Mouse (Mus musculus) bone marrow, adult 2 months (tissue): ENCODE results near the gene Btbd8.

ENCODE experiments used
- CTCF ChIP-seq: fragments of 200-500 bp; IDR thresholded peaks from 2 replicates; pipeline ENCODE4 v1.5.1; 2011; ENCODE audit warnings: low read length, control low read depth; ENCODE audit not compliant: control insufficient read depth, insufficient read depth
- POLR2A ChIP-seq: fragments of 200-500 bp; IDR thresholded peaks from 2 replicates; pipeline ENCODE4 v1.6.1; 2011; ENCODE audit warnings: low read depth, mild to moderate bottlenecking, control low read depth, low read length, borderline replicate concordance; ENCODE audit not compliant: control insufficient read depth

GRCm38 (mm10) chr5:107438353-107438752 lies 556 bp downstream of the Btbd8 start:
- TF ChIP-seq CTCF (no peak), POLR2A (no peak)
